Mouse (Mus musculus) inflammation-experienced regulatory T-cells, adult 6 months (primary cell): ENCODE results near the gene Hoxc6. TPM values are rescaled to one million over a fixed set of nuclear protein-coding genes. Genes with fewer than 3 reads are reported as not detected.

Experiments
- ATAC-seq: one replicate; pipeline ENCODE4 v1.8.0; 2017
- polyA plus RNA-seq, 3 experiments: library from polyadenylated mRNA; unstranded; fragments of 100-300 nt; shearing (Covaris generic); gene quantifications; one replicate each; pipeline ENCODE4 v1.2.1; 2017

Gene Hoxc6
- polyA plus RNA-seq, 3 experiments from 2014 or later = not detected

- no peak for ATAC-seq
These were observed 16.3 kb downstream of the Hoxc6 start for GRCm38 (mm10) chr15:103014166-103015008.

GRCm38 (mm10) chr15:103015009-103015399, 16.9 kb downstream of the Hoxc6 start:
- ATAC-seq = no peak

- ATAC-seq = no peak
These were observed 17.5 kb downstream of the Hoxc6 start for GRCm38 (mm10) chr15:103015406-103016166.

GRCm38 (mm10) chr15:103018636-103019035, 20.6 kb downstream of the Hoxc6 start, which contains the start of gene Hoxc4:
Gene Hoxc4 (plus strand): TSS chr15:103018934.
- ATAC-seq = no peak

- ATAC-seq = no peak
These were observed 22.9 kb downstream of the Hoxc6 start for GRCm38 (mm10) chr15:103020899-103021418.

GRCm38 (mm10) chr15:103021544-103021943, 23.5 kb downstream of the Hoxc6 start:
- no peak for ATAC-seq

GRCm38 (mm10) chr15:103024131-103024530, 26.1 kb downstream of the Hoxc6 start:
- ATAC-seq = no peak

- no peak for ATAC-seq
These were observed 29.5 kb downstream of the Hoxc6 start for GRCm38 (mm10) chr15:103027266-103028235.

- ATAC-seq = no peak
These were observed 31.0 kb downstream of the Hoxc6 start for GRCm38 (mm10) chr15:103028916-103029512.

GRCm38 (mm10) chr15:103030142-103030541, 32.1 kb downstream of the Hoxc6 start:
- no peak for ATAC-seq

GRCm38 (mm10) chr15:103032167-103032566, 34.1 kb downstream of the Hoxc6 start:
- ATAC-seq = no peak

GRCm38 (mm10) chr15:103032646-103033575, 34.9 kb downstream of the Hoxc6 start:
- no peak for ATAC-seq

- ATAC-seq = no peak
These were observed 36.2 kb downstream of the Hoxc6 start for GRCm38 (mm10) chr15:103034043-103034806.

GRCm38 (mm10) chr15:103034807-103035547, 36.9 kb downstream of the Hoxc6 start:
- no peak for ATAC-seq

- ATAC-seq = no peak
These were observed 37.5 kb downstream of the Hoxc6 start for GRCm38 (mm10) chr15:103035548-103035881.

- ATAC-seq = no peak
These were observed 39.5 kb downstream of the Hoxc6 start for GRCm38 (mm10) chr15:103037579-103037978.

GRCm38 (mm10) chr15:103038701-103039480, 40.8 kb downstream of the Hoxc6 start:
- no peak for ATAC-seq

GRCm38 (mm10) chr15:103039609-103040008, 41.6 kb downstream of the Hoxc6 start:
- ATAC-seq = no peak
